Mouse (Mus musculus): ENCODE measurements around the gene Ksr1.

- no peak for TF ChIP-seq CTCF (IDR thresholded peaks at IDR 0.05)
- TF ChIP-seq POLR2A (IDR thresholded peaks at IDR 0.05; ENCODE audit: insufficient read depth, low read depth, low read length), result no peak
Observed at GRCm38 (mm10) chr11:79033636-79034035, 112.6 kb downstream of the Ksr1 start.

All from heart, adult 2 months (tissue).